Mouse (Mus musculus): ENCODE data around the gene Pagr1a. TPM values are rescaled to one million over a fixed set of nuclear protein-coding genes. Genes with fewer than 3 reads are reported as not detected.

Pagr1a gene
- polyA plus RNA-seq, 1 experiment from 2014 or later, result 41.7 TPM

DNA sequence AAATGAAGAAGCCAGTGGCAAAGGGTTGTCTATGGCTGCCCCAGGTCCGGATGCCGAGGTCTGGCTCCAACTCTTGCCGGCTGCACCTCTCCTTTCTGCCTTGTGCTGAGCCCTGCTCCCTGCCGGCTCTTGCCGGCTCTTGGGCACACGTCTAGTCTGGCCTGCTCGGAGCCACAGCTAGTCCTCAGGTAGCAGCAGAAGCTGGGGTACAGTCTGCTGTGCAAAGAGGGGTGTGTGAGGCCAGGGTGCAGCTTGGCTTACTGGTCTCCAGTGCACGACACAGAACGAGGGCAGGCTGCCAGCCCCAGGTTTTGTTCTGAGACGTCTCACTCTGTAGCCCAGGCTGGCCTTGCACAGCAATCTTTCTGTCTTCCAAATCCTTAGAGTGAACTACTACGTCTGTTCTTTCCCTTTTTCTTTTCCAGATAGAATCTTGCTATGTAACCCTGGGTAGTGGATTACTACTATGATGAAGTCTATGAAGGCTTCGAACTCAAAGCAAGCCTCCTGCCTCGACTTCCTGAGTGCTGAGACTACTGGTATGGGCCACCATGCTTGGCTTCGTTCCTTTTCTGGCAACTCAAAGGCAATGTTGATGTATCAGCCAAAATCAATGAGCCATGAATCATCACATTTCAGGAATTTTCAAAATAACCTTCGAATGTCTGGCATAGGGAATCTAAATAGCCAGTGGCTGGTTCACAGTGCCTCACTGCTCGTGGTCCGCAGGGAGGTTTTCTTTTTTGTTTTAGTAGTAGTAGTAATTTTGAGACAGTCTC is 7.7 kb downstream of the Pagr1a start:
- peaks cover 15% of the 10 kb centered on the region for H3K4me1 ChIP-seq
- no peaks in the 10 kb centered on the region for H3K9me3 ChIP-seq (replicated peaks)
- WGBS, result 86% methylated on average over 17 of the region's 17 CpGs
- no peaks in the 10 kb centered on the region for H3K27me3 ChIP-seq
- 0 out of 2 replicates have a peak overlapping the region, but pooled peaks have one; percentile 26 for H3K9ac ChIP-seq
- H3K36me3 ChIP-seq (ENCODE audit: poor library complexity, severe bottlenecking), result peaks cover 24% of the 10 kb centered on the region
- H3K4me3 ChIP-seq, result no peak overlapping the region
- ATAC-seq, result 0 out of 2 replicates have a peak, but pooled peaks have one; percentile 5
- no peak overlapping the region for H3K4me2 ChIP-seq
- H3K27ac ChIP-seq, result peak overlapping the region; percentile 76

DNA sequence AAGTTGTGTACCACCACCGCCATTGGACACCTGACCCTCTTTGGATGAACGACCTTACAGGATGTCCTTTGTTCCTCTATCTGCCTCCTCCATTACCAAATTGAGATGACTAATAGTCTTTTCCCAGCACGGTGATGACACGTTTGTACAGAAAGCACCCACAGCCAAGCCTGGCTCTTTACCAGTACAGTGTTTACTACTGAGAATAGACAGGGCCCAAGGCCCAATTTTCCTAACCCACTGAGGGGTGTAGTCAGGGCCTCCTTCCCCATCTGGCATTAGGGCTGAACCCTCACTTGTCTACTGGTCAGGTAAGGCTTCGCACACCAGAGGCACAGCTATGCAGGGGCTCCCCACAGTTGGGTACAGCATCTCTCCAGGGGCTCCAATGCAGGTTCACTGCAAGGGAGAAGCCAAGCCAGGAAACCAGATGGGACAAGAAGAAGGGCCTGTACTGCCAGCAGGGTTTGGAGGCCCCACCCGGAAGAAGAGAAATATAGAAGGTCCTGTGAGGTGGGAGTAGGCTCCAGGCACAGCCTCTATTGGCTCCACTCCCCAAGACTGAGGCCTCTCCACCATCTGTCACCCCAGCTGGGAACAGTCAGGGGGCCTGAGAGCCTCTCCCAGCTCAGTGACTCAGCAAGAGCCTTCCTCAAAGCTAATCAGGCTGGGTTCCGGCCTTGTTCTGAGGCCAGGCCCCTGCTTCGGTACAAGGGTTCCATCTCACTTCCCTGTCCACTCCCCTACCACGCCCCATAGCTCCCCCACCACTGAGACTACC is 8.7 kb downstream of the Pagr1a start:
- Histone ChIP-seq H3K4me2 (no peak overlapping the region), H3K9ac (no peak overlapping the region; the same call in 1 of the 2 replicates), H3K4me3 (no peak overlapping the region), H3K36me3 (ENCODE audit: poor library complexity, severe bottlenecking) (peaks cover 13% of the 10 kb centered on the region), H3K27ac (peak overlapping the region; percentile 76), H3K9me3 (replicated peaks) (no peaks in the 10 kb centered on the region), H3K27me3 (no peaks in the 10 kb centered on the region), H3K4me1 (peaks cover 8% of the 10 kb centered on the region; the same call in 1 of the 2 replicates)
- 72% methylated on average over 9 of the region's 9 CpGs for WGBS
- peak; percentile 89 for ATAC-seq

DNA sequence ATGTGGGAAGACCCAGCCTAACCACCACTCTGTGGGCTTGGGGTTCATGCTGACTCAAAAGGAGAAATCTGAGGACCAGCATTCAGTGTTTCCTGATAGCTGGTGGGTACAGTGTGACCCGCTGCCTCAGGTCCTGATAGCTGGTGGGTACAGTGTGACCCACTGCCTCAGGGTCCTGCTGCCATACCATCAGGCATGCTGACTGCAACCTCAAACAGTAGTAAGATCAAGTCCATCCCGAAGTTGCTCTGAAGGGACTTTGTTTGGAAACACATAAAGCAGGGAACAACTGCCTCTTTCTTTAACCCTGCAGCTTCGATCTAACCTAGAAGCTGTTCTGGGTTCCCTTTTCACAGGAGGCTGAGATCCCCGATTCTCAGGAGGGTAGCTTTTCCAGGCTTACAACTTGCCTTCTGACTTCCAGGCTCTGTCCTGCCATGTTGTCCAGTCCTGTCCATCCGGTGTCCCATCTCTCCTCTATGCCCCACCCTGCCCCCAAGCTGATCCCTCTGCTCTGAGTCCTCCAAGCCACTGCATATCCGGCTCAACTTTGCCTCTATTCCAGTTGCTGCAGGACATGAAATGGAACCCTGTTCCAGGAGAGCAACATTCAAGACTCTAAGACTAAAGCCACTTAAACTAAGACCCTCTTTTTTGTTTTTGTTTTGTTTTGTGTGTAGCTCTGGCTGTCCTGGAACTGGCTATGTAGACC is 9.7 kb downstream of the Pagr1a start:
- no peaks in the 10 kb centered on the region for H3K27me3 ChIP-seq
- 89% methylated on average over 6 of the region's 6 CpGs for WGBS
- H3K36me3 ChIP-seq (ENCODE audit: poor library complexity, severe bottlenecking), result peaks cover 3% of the 10 kb centered on the region; the same call in 1 of the 2 replicates
- H3K9me3 ChIP-seq (replicated peaks), result no peaks in the 10 kb centered on the region
- H3K4me2 ChIP-seq, result no peak overlapping the region
- no peak for ATAC-seq
- H3K4me1 ChIP-seq, result peaks cover 8% of the 10 kb centered on the region; the same call in 1 of the 2 replicates
- no peak overlapping the region for H3K9ac ChIP-seq
- H3K27ac ChIP-seq, result peak overlapping the region; percentile 76
- H3K4me3 ChIP-seq, result no peak overlapping the region

DNA sequence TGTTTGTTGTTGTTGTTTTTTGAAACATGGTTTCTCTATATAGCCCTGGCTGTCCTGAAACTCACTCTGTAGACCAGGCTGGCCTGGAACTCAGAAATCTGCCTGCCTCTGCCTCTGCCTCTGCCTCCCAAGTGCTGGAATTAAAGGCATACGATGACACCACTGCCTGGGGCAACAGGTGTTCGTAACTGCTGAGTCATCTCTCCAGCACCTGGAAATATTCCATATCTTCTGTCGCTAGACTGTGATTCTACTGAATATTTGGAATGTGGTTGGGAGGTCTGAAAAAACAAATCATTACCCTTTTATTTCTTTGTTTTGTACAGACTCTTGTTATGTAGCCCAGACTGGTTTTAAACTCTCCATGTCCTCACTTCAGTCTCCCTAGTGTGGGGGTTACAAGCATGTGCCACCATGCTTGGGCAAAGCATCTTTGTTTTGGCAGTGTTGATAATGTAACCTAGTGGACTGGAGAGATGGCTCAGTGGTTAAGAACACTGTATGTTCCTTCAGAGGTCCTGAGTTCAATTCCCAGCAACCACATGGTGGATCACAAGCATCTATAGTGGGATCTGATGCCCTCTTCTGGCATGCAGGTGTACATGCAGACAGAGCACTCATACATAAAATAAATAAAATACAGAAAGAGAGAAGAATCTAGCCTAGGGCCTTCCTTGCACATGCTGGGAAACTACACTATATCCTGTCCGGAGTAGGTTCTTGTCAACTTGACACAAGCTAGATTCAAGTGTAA is 12.9 kb downstream of the Pagr1a start:
- no peak for ATAC-seq
- Histone ChIP-seq H3K27me3 (no peaks in the 10 kb centered on the region), H3K27ac (no peak overlapping the region), H3K9ac (no peak overlapping the region), H3K4me1 (peaks cover 8% of the 10 kb centered on the region; the same call in 1 of the 2 replicates), H3K9me3 (replicated peaks) (no peaks in the 10 kb centered on the region), H3K4me2 (no peak overlapping the region), H3K4me3 (no peak overlapping the region), H3K36me3 (ENCODE audit: poor library complexity, severe bottlenecking) (no peaks in the 10 kb centered on the region)
- WGBS, result 91% methylated on average over 4 of the region's 4 CpGs

DNA sequence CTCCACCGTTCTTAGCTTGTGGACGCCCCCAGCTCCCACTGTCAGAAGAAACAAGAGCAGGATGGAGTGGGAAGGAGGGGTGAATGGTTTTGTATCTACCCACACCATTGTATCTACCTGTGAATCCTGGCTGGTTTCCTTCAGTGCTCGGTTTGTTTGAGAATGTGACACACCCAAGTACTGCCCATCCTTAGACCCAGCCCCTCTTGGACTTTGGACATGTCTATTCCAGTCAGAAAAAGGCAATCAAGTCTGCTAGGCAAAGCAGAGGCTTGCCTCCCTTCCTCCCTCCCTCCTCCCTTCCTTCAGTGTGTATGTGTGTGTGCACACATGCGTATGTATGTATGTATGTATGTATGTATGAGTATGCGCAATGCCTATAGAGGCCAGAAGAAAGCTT is 13.5 kb downstream of the Pagr1a start:
- ATAC-seq, result no peak
- WGBS, result 87% methylated on average over 5 of the region's 5 CpGs
- H3K27me3 ChIP-seq, result no peaks in the 10 kb centered on the region

DNA sequence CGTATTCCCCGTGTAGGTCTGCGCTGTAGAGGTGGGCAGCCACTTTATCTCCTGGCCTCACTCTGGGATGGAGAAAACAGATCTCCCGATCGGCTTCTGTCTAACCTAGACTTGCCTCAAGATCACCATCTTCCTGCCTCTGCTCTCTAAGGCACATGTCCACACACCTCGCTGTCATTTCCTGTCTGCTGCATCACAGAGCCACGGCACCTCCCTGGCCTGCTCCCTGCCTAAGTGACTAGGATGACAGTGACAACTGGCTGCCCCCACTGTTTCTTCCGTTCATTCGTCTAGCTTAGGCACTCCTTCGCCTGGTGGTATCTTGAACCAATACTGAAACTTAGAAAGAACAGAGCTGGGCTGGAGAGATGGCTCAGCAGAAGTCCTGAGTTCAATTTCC is 17.6 kb downstream of the Pagr1a start:
- WGBS, result 86% methylated on average over 10 of the region's 10 CpGs

More for the DNA sequence above, 13.5 kb downstream of the Pagr1a start:
- Histone ChIP-seq H3K4me3 (no peak overlapping the region), H3K9me3 (replicated peaks) (no peaks in the 10 kb centered on the region), H3K9ac (no peak overlapping the region), H3K4me1 (peaks cover 2% of the 10 kb centered on the region; the same call in 1 of the 2 replicates), H3K4me2 (no peak overlapping the region), H3K36me3 (ENCODE audit: poor library complexity, severe bottlenecking) (no peaks in the 10 kb centered on the region), H3K27ac (no peak overlapping the region)

DNA sequence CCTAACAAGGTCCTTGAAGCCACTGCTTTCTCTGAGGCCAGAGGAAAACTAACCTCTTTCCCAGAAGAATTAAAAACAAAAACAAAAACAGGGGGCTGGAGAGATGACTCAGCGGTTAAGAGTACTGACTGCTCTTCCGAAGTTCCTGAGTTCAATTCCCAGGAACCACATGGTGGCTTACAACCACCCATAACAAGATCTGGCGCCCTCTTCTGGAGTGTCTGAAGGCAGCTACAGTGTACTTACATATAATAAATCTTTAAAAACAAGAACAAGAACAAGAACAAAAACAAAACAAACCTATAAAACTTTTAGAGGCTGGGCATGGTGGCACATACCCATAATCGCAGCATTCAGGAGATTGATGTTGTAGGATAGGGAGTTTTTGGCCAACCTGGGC is 20.7 kb downstream of the Pagr1a start:
- Histone ChIP-seq H3K36me3 (ENCODE audit: poor library complexity, severe bottlenecking) (no peaks in the 10 kb centered on the region), H3K4me1 (no peaks in the 10 kb centered on the region), H3K27ac (no peak overlapping the region), H3K9ac (no peak overlapping the region), H3K4me3 (no peak overlapping the region), H3K27me3 (no peaks in the 10 kb centered on the region), H3K9me3 (replicated peaks) (0 out of 2 replicates have a peak, but pooled peaks cover 3% of the 10 kb centered on the region), H3K4me2 (no peak overlapping the region)
- ATAC-seq, result no peak
- 84% methylated on average over 4 of the region's 4 CpGs for WGBS

More for the DNA sequence above, 17.6 kb downstream of the Pagr1a start:
- 0 out of 2 replicates have a peak, but pooled peaks cover 3% of the 10 kb centered on the region for H3K9me3 ChIP-seq (replicated peaks)
- no peak overlapping the region for H3K27ac ChIP-seq
- H3K27me3 ChIP-seq, result no peaks in the 10 kb centered on the region
- ATAC-seq, result no peak
- H3K4me1 ChIP-seq, result no peaks in the 10 kb centered on the region
- H3K4me2 ChIP-seq, result no peak overlapping the region
- H3K4me3 ChIP-seq, result no peak overlapping the region
- no peaks in the 10 kb centered on the region for H3K36me3 ChIP-seq (ENCODE audit: poor library complexity, severe bottlenecking)
- no peak overlapping the region for H3K9ac ChIP-seq

DNA sequence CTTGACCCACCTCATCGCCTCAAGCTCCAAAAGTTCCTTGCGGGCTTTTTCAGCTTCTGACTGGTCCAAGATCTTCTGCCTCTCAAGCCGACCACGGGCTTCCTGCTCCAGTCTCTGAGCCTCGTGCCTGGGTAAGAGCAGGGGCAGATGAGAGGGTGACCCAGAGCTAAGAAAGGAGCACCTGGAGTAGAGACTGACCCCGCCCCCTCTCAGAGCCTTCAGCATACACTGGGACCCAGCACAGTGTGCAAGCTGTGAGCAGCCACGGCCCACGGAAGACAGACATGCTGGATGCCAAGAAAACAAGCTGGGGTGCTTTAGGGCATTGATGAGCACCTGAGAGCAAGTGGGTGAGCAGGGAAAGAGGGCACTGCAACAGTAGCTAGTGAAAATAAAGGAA is 28.3 kb downstream of the Pagr1a start:
- no peaks in the 10 kb centered on the region for H3K4me1 ChIP-seq
- ATAC-seq, result no peak
- no peak overlapping the region for H3K27ac ChIP-seq
- no peaks in the 10 kb centered on the region for H3K27me3 ChIP-seq
- no peak overlapping the region for H3K9ac ChIP-seq
- 70% methylated on average over 8 of the region's 8 CpGs for WGBS
- H3K9me3 ChIP-seq (replicated peaks), result no peaks in the 10 kb centered on the region
- H3K4me3 ChIP-seq, result no peak overlapping the region
- no peak overlapping the region for H3K4me2 ChIP-seq
- no peaks in the 10 kb centered on the region for H3K36me3 ChIP-seq (ENCODE audit: poor library complexity, severe bottlenecking)

DNA sequence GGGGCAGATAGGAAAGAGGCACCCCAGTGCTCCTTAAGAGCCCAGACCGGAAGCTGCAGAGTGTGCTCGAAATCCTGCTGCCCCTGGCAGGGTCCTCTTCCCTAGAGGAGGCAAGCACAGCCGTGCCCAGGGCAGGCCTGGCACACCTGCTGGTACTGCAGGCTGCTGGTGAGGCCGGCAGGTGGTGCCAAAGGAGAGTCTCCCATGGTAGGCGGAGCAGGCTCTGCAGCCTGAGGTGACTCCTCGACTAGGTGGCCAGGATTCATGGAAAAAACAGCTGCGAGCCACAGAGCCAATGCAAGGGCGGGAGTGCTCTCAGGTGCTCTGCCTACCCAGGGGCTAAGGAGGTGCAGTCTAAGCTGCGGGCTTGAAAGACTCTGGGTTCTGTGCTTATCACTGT is 30.8 kb downstream of the Pagr1a start:
- no peak for ATAC-seq
- Histone ChIP-seq H3K9me3 (replicated peaks) (no peaks in the 10 kb centered on the region), H3K36me3 (ENCODE audit: poor library complexity, severe bottlenecking) (peaks cover under 1% of the 10 kb centered on the region; the same call in 1 of the 2 replicates), H3K27me3 (no peaks in the 10 kb centered on the region), H3K4me1 (no peaks in the 10 kb centered on the region), H3K27ac (no peak overlapping the region), H3K9ac (no peak overlapping the region), H3K4me3 (no peak overlapping the region), H3K4me2 (no peak overlapping the region)
- 39% methylated on average over 9 of the region's 9 CpGs for WGBS

DNA sequence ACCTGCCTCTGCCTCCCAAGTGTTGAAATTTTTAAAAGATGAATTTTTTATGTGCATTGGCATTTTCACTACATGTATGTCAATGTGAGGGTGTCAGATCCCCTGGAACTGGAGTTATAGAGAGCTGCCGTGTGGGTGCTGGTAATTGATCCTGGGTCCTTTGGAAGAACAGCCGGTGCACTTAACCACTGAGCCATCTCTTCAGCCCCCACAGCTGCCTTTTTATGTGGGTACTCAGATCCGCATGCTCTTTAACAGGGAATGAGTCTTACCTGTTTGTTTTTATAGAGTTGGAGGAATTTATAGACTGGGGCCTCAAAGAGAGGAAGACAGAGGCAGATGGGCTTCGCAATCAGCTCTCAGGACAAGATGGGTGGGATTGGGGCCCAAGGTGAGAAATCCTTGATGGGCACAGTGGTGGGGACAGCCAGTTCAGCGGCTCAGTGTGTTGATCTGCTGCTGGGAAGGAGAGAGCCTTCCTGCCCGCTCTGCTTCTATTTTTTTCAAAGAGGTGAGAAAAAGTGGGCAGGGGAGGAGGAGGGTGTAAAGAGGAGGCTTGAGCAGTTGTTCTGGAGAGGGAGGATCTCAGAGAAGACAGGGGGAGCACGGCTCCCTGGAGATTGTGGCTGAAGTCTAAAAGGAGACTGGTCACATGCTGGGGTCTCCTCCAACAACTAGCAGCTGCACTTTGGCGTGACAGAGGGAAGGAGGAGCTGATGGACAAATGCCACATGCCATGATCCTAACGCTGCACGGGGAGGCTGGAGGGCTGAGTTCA is 32.3 kb downstream of the Pagr1a start:
- Histone ChIP-seq H3K9me3 (replicated peaks) (no peaks in the 10 kb centered on the region), H3K27ac (no peak overlapping the region), H3K9ac (no peak overlapping the region), H3K4me3 (no peak overlapping the region), H3K4me2 (no peak overlapping the region), H3K27me3 (no peaks in the 10 kb centered on the region), H3K4me1 (no peaks in the 10 kb centered on the region), H3K36me3 (ENCODE audit: poor library complexity, severe bottlenecking) (peaks cover 14% of the 10 kb centered on the region)
- 68% methylated on average over 10 of the region's 10 CpGs for WGBS
- ATAC-seq, result no peak

DNA sequence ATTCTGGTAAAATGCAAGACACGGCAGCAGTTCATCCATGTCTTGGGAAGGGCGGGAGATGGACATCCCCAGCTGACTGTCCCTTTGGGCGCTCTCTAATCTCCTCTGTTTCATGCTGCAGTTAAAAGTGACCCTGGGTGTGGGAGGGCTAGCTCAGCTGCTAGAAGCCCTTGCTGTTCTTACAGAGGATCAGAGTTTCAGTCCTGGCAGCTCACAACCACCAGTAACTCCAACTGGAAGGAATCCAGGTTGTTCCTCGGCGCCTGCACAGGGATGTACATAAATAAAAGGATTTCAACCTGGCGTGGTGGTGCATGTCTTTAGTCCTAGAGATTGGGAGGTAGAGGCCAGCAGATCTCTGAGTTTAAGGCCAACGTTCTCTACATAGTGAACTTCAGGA is 34.0 kb downstream of the Pagr1a start:
- no peak overlapping the region for H3K4me2 ChIP-seq
- no peaks in the 10 kb centered on the region for H3K4me1 ChIP-seq
- peaks cover 31% of the 10 kb centered on the region for H3K36me3 ChIP-seq (ENCODE audit: poor library complexity, severe bottlenecking)
- H3K4me3 ChIP-seq, result no peak overlapping the region
- no peak for ATAC-seq
- no peaks in the 10 kb centered on the region for H3K9me3 ChIP-seq (replicated peaks)
- WGBS, result 80% methylated on average over 7 of the region's 7 CpGs
- no peak overlapping the region for H3K9ac ChIP-seq
- no peaks in the 10 kb centered on the region for H3K27me3 ChIP-seq
- no peak overlapping the region for H3K27ac ChIP-seq
